Mouse (Mus musculus) lung, postnatal 0 days (tissue): ENCODE measurements around the gene Dagla. TPM values are rescaled to one million over a fixed set of nuclear protein-coding genes. Genes with fewer than 3 reads are reported as not detected.

Experiments used
- ATAC-seq: fragments of 200-750 bp; cut with Nextera tagmentation; 2 replicates; pipeline ENCODE4 v1.8.0; 2017; ENCODE audit warnings: moderate library complexity
- DNase-seq: peaks from one replicate; pipeline ENCODE4 v3.0.0-alpha.2; 2016; ENCODE audit warnings: low spot score
- H3K27ac ChIP-seq: fragments of 300-500 bp; sonication (generic); 2 replicates; pipeline ENCODE4 v1.5.1; 2014; ENCODE audit warnings: antibody characterized with exemption, mild to moderate bottlenecking, low read length, mixed read lengths
- H3K27me3 ChIP-seq: fragments of 300-500 bp; sonication (generic); replicated peaks from 2 replicates; pipeline ENCODE4 v1.6.1; 2014; ENCODE audit warnings: low read length, mixed read lengths; ENCODE audit not compliant: insufficient read depth
- H3K36me3 ChIP-seq: fragments of 300-500 bp; sonication (generic); 2 replicates; pipeline ENCODE4 v1.6.1; 2014; ENCODE audit warnings: low read length, mixed read lengths; ENCODE audit not compliant: insufficient read depth
- H3K4me1 ChIP-seq: fragments of 300-500 bp; sonication (generic); 2 replicates; pipeline ENCODE4 v1.6.1; 2014; ENCODE audit warnings: antibody characterized with exemption, low read depth, low read length, mixed read lengths; ENCODE audit not compliant: insufficient read depth
- H3K4me2 ChIP-seq: fragments of 300-500 bp; sonication (generic); replicated peaks from 2 replicates; pipeline ENCODE4 v1.6.1; 2014; ENCODE audit warnings: low read depth, mild to moderate bottlenecking, low read length, moderate library complexity, mixed read lengths
- H3K4me3 ChIP-seq: fragments of 300-500 bp; sonication (generic); 2 replicates; pipeline ENCODE4 v1.5.1; 2014; ENCODE audit warnings: low read depth, low read length
- H3K9ac ChIP-seq: fragments of 300-500 bp; sonication (generic); replicated peaks from 2 replicates; pipeline ENCODE4 v1.6.1; 2014; ENCODE audit warnings: low read depth, mild to moderate bottlenecking
- H3K9me3 ChIP-seq: fragments of 300-500 bp; sonication (generic); 2 replicates; pipeline ENCODE4 v1.6.1; 2016; ENCODE audit warnings: low read length, mixed read lengths
- CTCF ChIP-seq: IDR thresholded peaks from 2 replicates; pipeline ENCODE4 v1.5.1; 2016; ENCODE audit warnings: antibody characterized with exemption, mild to moderate bottlenecking
- EP300 ChIP-seq: IDR thresholded peaks from 2 replicates; pipeline ENCODE4 v1.6.1; 2016; ENCODE audit warnings: antibody characterized with exemption, mild to moderate bottlenecking, control low read depth
- WGBS: fragments of 180-500 bp; shearing (Covaris S2); extraction: QIAGEN DNeasy Blood & Tissue Kit; methylation state at CpG from one replicate; pipeline ENCODE4 v1.1.7; 2014; 5-methylcytosine and 5-hydroxymethylcytosine counted together
- polyA plus RNA-seq: library from polyadenylated mRNA; unstranded; fragments of >200 nt; fragmentation: Nextera tagmentation; extraction: Ambion mirVana; gene quantifications from 2 replicates; pipeline ENCODE4 v1.2.1, GENCODE M21; 2015

The Dagla gene
- polyA plus RNA-seq, 1 experiment from 2014 or later: 1.2 TPM

DNA sequence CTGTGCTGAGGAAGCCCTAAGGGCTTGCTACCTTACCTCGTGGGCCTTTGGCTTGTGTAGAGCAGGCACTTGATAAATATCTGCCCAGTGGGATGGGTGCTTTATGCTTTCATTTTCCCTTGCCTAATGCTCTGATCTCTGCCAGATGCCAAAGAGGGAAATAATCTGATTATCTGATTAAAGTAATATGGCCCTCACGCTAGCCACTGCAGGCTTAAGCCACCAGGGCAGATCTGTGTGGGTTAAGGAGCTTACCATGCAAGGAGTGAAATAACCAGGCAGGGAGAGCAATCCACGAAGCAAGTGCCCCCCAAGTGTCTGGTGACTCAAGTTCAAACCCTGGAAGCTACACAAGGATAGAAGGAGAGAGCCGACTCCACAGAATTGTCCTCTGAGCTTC lies 27.0 kb upstream of the Dagla start:
- Histone ChIP-seq H3K9me3 (no peaks in the 10 kb centered on the region), H3K27ac (no peak overlapping the region), H3K9ac (no peak overlapping the region), H3K27me3 (no peaks in the 10 kb centered on the region), H3K36me3 (no peaks in the 10 kb centered on the region), H3K4me1 (no peaks in the 10 kb centered on the region), H3K4me3 (no peak overlapping the region), H3K4me2 (no peak overlapping the region)
- ATAC-seq (no peak), DNase-seq (no peak)
- 55% methylated on average over 4 of the region's 4 CpGs for WGBS
- no peak for TF ChIP-seq CTCF
- no peak for TF ChIP-seq EP300

DNA sequence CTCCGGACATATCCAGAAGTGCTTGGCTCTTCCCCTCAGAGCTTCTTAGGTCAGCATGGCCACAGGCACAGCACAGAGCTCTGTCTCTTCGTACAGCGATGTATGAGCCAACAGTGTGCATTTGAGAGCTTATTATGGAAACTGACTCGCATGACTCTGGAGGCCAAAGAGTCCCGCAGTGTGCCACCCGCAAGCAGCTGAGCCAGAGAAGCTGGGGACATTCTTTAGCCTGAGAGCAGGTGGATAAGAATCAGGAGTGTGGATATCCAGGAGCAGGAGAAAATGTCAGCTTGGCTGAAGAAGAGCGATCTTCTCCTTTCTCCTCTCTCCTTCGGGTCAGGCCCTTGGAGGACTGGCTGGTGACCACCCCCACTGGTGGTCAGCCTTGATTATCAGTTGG lies 24.4 kb upstream of the Dagla start:
- ATAC-seq: no peak
- TF ChIP-seq EP300 (no peak), CTCF (no peak)
- H3K27me3 ChIP-seq: no peaks in the 10 kb centered on the region
- H3K4me1 ChIP-seq: no peaks in the 10 kb centered on the region
- no peak overlapping the region for H3K9ac ChIP-seq
- H3K4me2 ChIP-seq: no peak overlapping the region
- WGBS: 77% methylated on average over 8 of the region's 8 CpGs
- no peak overlapping the region for H3K27ac ChIP-seq
- H3K9me3 ChIP-seq: no peaks in the 10 kb centered on the region
- no peaks in the 10 kb centered on the region for H3K36me3 ChIP-seq
- H3K4me3 ChIP-seq: no peak overlapping the region
- DNase-seq: no peak

DNA sequence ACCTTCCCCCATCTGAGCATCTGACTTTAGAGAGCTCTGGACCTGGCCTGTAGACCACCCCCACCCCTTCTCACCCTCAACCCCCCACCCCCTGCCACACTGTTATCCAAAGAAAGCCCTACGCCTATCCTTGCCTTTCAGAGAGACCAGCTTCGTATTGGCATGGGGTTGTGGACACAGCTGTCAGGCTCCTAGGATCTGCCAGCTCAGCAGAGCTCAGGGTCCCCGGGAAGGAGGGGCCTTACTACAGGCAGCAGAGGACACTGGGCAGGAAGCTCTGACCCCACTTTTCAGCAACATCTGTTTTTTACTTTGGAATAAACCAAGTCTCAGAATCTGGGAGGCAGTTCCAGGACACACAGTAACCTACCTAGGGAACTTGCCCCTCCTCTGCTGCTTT lies 21.9 kb upstream of the Dagla start:
- TF ChIP-seq CTCF (no peak), EP300 (no peak)
- peak; percentile 56 for ATAC-seq
- no peak overlapping the region for H3K27ac ChIP-seq

DNA sequence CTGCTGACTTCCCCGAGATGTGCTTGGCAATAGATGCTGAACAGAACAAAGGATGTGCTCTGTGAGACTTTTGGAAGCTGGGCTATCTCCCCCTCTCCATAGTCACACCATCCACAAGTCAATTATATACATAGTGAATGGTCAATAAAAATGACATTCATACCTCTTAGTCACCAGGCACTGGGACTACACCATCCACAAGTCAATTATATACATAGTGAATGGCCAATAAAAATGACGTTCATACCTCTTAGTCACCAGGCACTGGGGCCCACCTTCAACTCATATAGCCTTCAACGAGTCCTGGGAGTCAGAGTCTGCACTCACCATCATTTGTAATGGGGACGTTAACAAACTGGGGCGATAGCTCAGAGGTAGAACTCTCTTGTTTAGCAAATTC lies 19.2 kb upstream of the Dagla start:
- Histone ChIP-seq H3K9ac (no peak overlapping the region), H3K36me3 (no peaks in the 10 kb centered on the region), H3K27me3 (no peaks in the 10 kb centered on the region), H3K9me3 (no peaks in the 10 kb centered on the region), H3K4me3 (no peak overlapping the region), H3K4me2 (no peak overlapping the region), H3K27ac (no peak overlapping the region), H3K4me1 (no peaks in the 10 kb centered on the region)
- 63% methylated on average over 5 of the region's 5 CpGs for WGBS
- ATAC-seq (no peak), DNase-seq (no peak)
- no peak for TF ChIP-seq EP300
- no peak for TF ChIP-seq CTCF

More for the DNA sequence above, 21.9 kb upstream of the Dagla start:
- 39% methylated on average over 3 of the region's 3 CpGs for WGBS
- no peak overlapping the region for H3K4me3 ChIP-seq
- no peaks in the 10 kb centered on the region for H3K9me3 ChIP-seq
- H3K27me3 ChIP-seq: no peaks in the 10 kb centered on the region
- peak; percentile 38 for DNase-seq
- H3K4me1 ChIP-seq: no peaks in the 10 kb centered on the region
- no peaks in the 10 kb centered on the region for H3K36me3 ChIP-seq
- H3K4me2 ChIP-seq: no peak overlapping the region
- H3K9ac ChIP-seq: no peak overlapping the region

DNA sequence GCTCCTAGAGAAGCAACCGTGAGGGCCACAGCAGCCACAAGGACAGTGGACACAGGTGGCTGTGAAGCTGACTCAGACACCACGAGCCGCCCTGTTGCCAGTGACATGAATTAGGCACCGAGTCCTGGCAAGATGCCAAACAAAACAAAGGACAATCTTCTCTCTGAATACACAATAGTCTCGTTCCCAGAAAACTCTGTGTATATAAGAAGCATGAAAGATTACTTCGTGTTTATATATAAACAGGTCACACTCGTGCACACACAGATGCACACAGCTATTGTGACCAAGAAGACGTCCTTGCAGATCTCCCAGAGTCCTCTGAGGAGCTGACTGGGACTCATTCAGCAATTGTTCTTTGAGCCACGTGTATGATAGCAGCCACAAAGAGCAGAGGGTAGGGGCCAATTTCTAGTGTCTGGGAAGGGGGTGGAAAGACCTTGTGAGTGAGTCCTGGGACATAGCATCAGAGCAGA lies 18.7 kb upstream of the Dagla start:
- Histone ChIP-seq H3K4me1 (no peaks in the 10 kb centered on the region; the same call in 1 of the 2 replicates), H3K9me3 (no peaks in the 10 kb centered on the region), H3K36me3 (no peaks in the 10 kb centered on the region), H3K27ac (no peak overlapping the region), H3K9ac (no peak overlapping the region), H3K27me3 (no peaks in the 10 kb centered on the region), H3K4me2 (no peak overlapping the region), H3K4me3 (no peak overlapping the region)
- 5% methylated on average over 9 of the region's 9 CpGs for WGBS
- TF ChIP-seq EP300 (peak; percentile 87), CTCF (no peak)
- ATAC-seq (peak; percentile 79), DNase-seq (peak; percentile 66)

DNA sequence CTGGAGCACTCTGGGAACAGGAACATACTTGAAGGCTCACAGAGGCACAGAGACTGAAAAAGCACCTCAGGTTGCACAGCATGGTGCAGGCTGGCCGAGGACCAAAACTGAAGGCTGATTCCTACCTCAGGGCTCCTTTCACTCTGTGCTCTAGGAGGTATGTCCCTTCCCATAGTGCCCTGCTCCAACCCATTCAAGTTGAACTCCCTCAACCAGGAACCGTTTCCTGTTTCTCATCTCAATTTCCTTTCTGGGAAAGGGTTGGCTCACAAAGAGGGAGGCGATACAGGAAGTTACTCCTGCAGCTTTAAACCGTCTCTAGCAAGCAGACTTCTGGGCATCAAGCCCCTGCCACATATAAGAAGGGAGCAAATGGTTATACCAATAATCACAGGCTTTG lies 13.1 kb upstream of the Dagla start:
- Histone ChIP-seq H3K4me1 (peaks cover 4% of the 10 kb centered on the region; the same call in 1 of the 2 replicates), H3K9ac (no peak overlapping the region), H3K36me3 (no peaks in the 10 kb centered on the region), H3K27ac (no peak overlapping the region), H3K4me3 (no peak overlapping the region), H3K27me3 (no peaks in the 10 kb centered on the region), H3K9me3 (no peaks in the 10 kb centered on the region), H3K4me2 (no peak overlapping the region)
- peak; percentile 60 for ATAC-seq
- TF ChIP-seq EP300 (peak; percentile 73), CTCF (no peak)
- DNase-seq: peak; percentile 62
- WGBS: 38% methylated on average over 4 of the region's 4 CpGs

DNA sequence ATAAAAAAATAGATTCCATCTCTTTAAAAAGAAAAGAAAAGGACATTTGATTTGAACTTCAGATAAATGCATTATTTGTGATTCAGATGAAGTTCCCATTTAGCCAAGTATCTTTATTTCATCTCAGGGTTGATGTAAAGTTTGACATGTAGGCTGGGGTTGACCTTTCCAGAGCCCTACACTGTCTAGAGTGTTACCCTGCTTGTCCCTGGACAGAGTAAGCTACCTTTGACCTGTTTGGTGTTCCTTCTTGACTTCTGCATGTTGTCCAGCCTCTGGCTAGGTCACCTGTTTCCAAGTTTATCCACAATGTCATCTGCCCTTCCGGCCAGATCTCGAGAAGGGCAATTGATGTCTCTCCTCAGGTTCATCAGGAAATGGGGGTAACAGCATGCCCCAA lies 12.7 kb upstream of the Dagla start:
- no peak for ATAC-seq
- Histone ChIP-seq H3K36me3 (no peaks in the 10 kb centered on the region), H3K27me3 (no peaks in the 10 kb centered on the region), H3K9ac (no peak overlapping the region), H3K9me3 (no peaks in the 10 kb centered on the region), H3K27ac (no peak overlapping the region), H3K4me1 (peaks cover 4% of the 10 kb centered on the region; the same call in 1 of the 2 replicates), H3K4me2 (no peak overlapping the region), H3K4me3 (no peak overlapping the region)
- DNase-seq: no peak
- WGBS: 60% methylated on average over 2 of the region's 2 CpGs
- TF ChIP-seq CTCF (no peak), EP300 (no peak)
